Mouse (Mus musculus): ENCODE measurements at regions not wholly inside any gene's neighbourhood (a gene's known extent, or its start where the extent isn't known, plus 50 kb on each side); places are given as distances from the start of the nearest gene placed in this dataset.

- no peak for TF ChIP-seq CTCF (conservative IDR thresholded peaks at IDR 0.05; ENCODE audit: insufficient read depth, insufficient read length, low read depth, low read length)
- TF ChIP-seq POLR2A (IDR thresholded peaks at IDR 0.05; ENCODE audit: low read depth, low read length): no peak
Observed at GRCm38 (mm10) chrX:11861892-11862291, 298.3 kb downstream of the Bcor start.
